Mouse (Mus musculus) ES-Bruce4 (cell line): ENCODE measurements at regions not wholly inside any gene's neighbourhood (a gene's known extent, or its start where the extent isn't known, plus 50 kb on each side); places are given as distances from the start of the nearest gene placed in this dataset.

Source experiments
- CTCF ChIP-seq: IDR thresholded peaks from one replicate; pipeline ENCODE4 v1.8.1; 2011; ENCODE audit warnings: low read depth, low read length
- EP300 ChIP-seq: IDR thresholded peaks from 2 replicates; pipeline ENCODE4 v1.6.1; 2011; ENCODE audit warnings: low read depth, low read length; ENCODE audit not compliant: insufficient read depth
- POLR2A ChIP-seq: IDR thresholded peaks from one replicate; pipeline ENCODE4 v1.8.1; 2011; ENCODE audit warnings: low read length; ENCODE audit not compliant: insufficient read depth

DNA sequence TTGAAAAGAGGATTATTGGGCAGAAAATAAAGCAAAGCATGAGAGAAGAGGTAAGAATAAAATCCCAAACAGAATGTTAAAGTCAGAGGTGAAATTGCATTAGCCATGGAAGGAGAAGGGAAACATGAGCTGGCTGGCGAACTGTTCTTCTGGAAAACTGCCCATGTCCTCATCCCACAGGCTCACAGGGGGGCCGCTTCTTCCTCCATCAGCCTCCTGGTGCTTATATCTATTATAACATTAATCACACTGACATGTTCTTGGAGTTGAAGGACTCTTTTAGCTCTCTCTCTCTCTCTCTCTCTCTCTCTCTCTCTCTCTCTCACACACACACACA lies 293.4 kb upstream of the Chrm3 start:
- TF ChIP-seq POLR2A, result no peak
- no peak for TF ChIP-seq CTCF
- no peak for TF ChIP-seq EP300
